Comparison of ENCODE assay signal across 8 mouse cellular contexts in genomic region chr16:43575066-43575465, GRCm38 (mm10).
DNase-seq lines count a peak whose midpoint lies in the region; ATAC-seq and TF ChIP-seq lines count a peak whose summit lies in the region.

No protein-coding gene starts in this region.

- TF ChIP-seq RAD21 in CH12.LX (IDR thresholded peaks at IDR 0.05; ENCODE audit: low read depth, low read length) = no peak

- peak overlapping the region; percentile 49 for H3K27ac ChIP-seq in hindbrain, embryonic 12.5 days
- H3K27ac ChIP-seq in hindbrain, embryonic 11.5 days (ENCODE audit: low read depth, low read length) = no peak overlapping the region
- H3K27ac ChIP-seq in CH12.LX (ENCODE audit: insufficient read depth, low read depth) = 0 out of 2 replicates have a peak overlapping the region, but pooled peaks have one; percentile 8

- TF ChIP-seq EP300 in CH12.LX (IDR thresholded peaks at IDR 0.05; ENCODE audit: low read length) = no peak

- ATAC-seq in hindbrain, embryonic 12.5 days (ENCODE audit: low FRiP score) = peak; percentile 32
- ATAC-seq in hindbrain, embryonic 11.5 days (ENCODE audit: low FRiP score) = no peak

- no peaks in the 10 kb centered on the region for H3K9me3 ChIP-seq in hindbrain, embryonic 12.5 days (replicated peaks)
- H3K9me3 ChIP-seq in hindbrain, embryonic 11.5 days (ENCODE audit: control insufficient read depth, low read length) = no peaks in the 10 kb centered on the region
- H3K9me3 ChIP-seq in CH12.LX (replicated peaks; ENCODE audit: low read length) = no peaks in the 10 kb centered on the region

- H3K36me3 ChIP-seq in hindbrain, embryonic 12.5 days = peaks cover 8% of the 10 kb centered on the region
- H3K36me3 ChIP-seq in hindbrain, embryonic 11.5 days (ENCODE audit: control insufficient read depth, insufficient read depth, low read length) = no peaks in the 10 kb centered on the region
- peaks cover 76 to 90% of the 10 kb centered on the region in 2 experiments for H3K36me3 ChIP-seq in CH12.LX (replicated peaks in 1 of 2; ENCODE audit: control insufficient read depth in 1 of 2, insufficient read depth in 1 of 2, low read length in 1 of 2)

- H3K4me2 ChIP-seq in hindbrain, embryonic 12.5 days (replicated peaks) = no peak overlapping the region
- no peak overlapping the region for H3K4me2 ChIP-seq in hindbrain, embryonic 11.5 days (replicated peaks; ENCODE audit: low read depth, low read length)
- H3K4me2 ChIP-seq in CH12.LX (ENCODE audit: insufficient read depth, low read depth, poor library complexity, severe bottlenecking) = no peak overlapping the region

- intact Hi-C loops in heart, postnatal 10 days (cut with DNase I) = loop anchor here (2.0 to 10.0 kb wide), 4 partner anchors 26 to 663 kb away; no protein-coding TSS in a partner anchor

- 41% methylated on average over 4 of the region's 4 CpGs for WGBS in hindbrain, embryonic 12.5 days
- 48% methylated on average over 4 of the region's 4 CpGs for WGBS in hindbrain, embryonic 11.5 days

- no peak overlapping the region for H3K4me3 ChIP-seq in hindbrain, embryonic 12.5 days
- no peak overlapping the region for H3K4me3 ChIP-seq in hindbrain, embryonic 11.5 days (ENCODE audit: low read depth, low read length)
- no peak overlapping the region for H3K4me3 ChIP-seq in CH12.LX (replicated peaks in 1 of 3; ENCODE audit: low read depth in 2 of 3, low read length in 2 of 3, poor library complexity in 1 of 3)

- TF ChIP-seq POLR2A in CH12.LX (IDR thresholded peaks at IDR 0.05; ENCODE audit: low read depth, low read length) = no peak
- no peak for TF ChIP-seq POLR2A in brain, embryonic 14.5 days (IDR thresholded peaks at IDR 0.05; ENCODE audit: borderline replicate concordance, extremely low read depth, insufficient read depth, insufficient read length, poor library complexity, severe bottlenecking)

- DNase-seq in hindbrain, embryonic 11.5 days (ENCODE audit: low spot score) = no peak
- no peak for DNase-seq in CH12.LX (ENCODE audit: extremely low read depth)
- peak; percentile 61 for DNase-seq in brain, embryonic 14.5 days (ENCODE audit: low read depth)
- peak; percentile 52 to 61 for DNase-seq in heart, postnatal 10 days
- no peak for DNase-seq in frontal cortex, postnatal 36 days (ENCODE audit: low spot score in 2 of 2)
- no peak for DNase-seq in spleen, postnatal 4 days (ENCODE audit: low spot score in 2 of 2)
- DNase-seq in spleen, postnatal 14 days (ENCODE audit: low spot score in 2 of 2) = no peak

- dilution Hi-C loops in CH12.LX (cut with MboI; ENCODE audit: extremely low pct_ligation_motif_present, extremely low pct_unique_long_range_greater_than_20kb, low sequenced_read_pairs) = no loop called here

- H3K9ac ChIP-seq in hindbrain, embryonic 12.5 days = no peak overlapping the region
- H3K9ac ChIP-seq in hindbrain, embryonic 11.5 days (ENCODE audit: low read depth, low read length) = no peak overlapping the region
- H3K9ac ChIP-seq in CH12.LX (ENCODE audit: insufficient read depth, low read depth) = no peak overlapping the region

- in situ Hi-C loops in CH12.LX (cut with MboI; ENCODE audit: low pct_ligation_motif_present, low pct_unique_long_range_greater_than_20kb, low sequenced_read_pairs) = no loop called here

- TF ChIP-seq CTCF in CH12.LX (conservative IDR thresholded peaks at IDR 0.05 in 1 of 2, IDR thresholded peaks at IDR 0.05 in 1 of 2; ENCODE audit: low read depth in 2 of 2, low read length in 2 of 2) = no peak
- no peak for TF ChIP-seq CTCF in brain, embryonic 14.5 days (IDR thresholded peaks at IDR 0.05; ENCODE audit: borderline replicate concordance, extremely low read depth, insufficient read depth, insufficient read length)

- H3K4me1 ChIP-seq in hindbrain, embryonic 12.5 days = peaks cover 43% of the 10 kb centered on the region
- 0 out of 2 replicates have a peak, but pooled peaks cover 5% of the 10 kb centered on the region for H3K4me1 ChIP-seq in hindbrain, embryonic 11.5 days (replicated peaks; ENCODE audit: control insufficient read depth, insufficient read depth, low read length)
- peaks cover 14 to 82% of the 10 kb centered on the region in 2 experiments for H3K4me1 ChIP-seq in CH12.LX (ENCODE audit: control insufficient read depth in 1 of 2, insufficient read depth in 2 of 2)

- no peaks in the 10 kb centered on the region for H3K27me3 ChIP-seq in hindbrain, embryonic 12.5 days
- no peaks in the 10 kb centered on the region for H3K27me3 ChIP-seq in hindbrain, embryonic 11.5 days (ENCODE audit: control insufficient read depth, insufficient read depth, low read length)
- H3K27me3 ChIP-seq in CH12.LX (replicated peaks) = no peaks in the 10 kb centered on the region

- peaks cover 16% of the 10 kb centered on the region for H3K79me2 ChIP-seq in CH12.LX (replicated peaks; ENCODE audit: control insufficient read depth, extremely low read depth, insufficient read depth, poor library complexity, severe bottlenecking)

TF ChIP-seq in CH12.LX, 34 proteins besides CTCF, POLR2A, EP300 and RAD21:
- TF ChIP-seq CHD2 (IDR thresholded peaks at IDR 0.05; ENCODE audit: low read length) (peak; percentile 29; the same call in 1 of the 2 replicates), SIN3A (IDR thresholded peaks at IDR 0.05; ENCODE audit: low read length) (no peak)

Comparison
In these comparisons a context has a peak if more than half of its experiments do, and no peak if none do; other contexts are left out.
1. DNase-seq: peak in brain, embryonic 14.5 days (single experiment) and heart, postnatal 10 days (2 of 2); none in hindbrain, embryonic 11.5 days (single experiment), CH12.LX (single experiment), frontal cortex, postnatal 36 days (0 of 2), spleen, postnatal 4 days (0 of 2) and spleen, postnatal 14 days (0 of 2).